Mouse (Mus musculus) lung, postnatal 36 days (tissue): ENCODE measurements at regions not wholly inside any gene's neighbourhood (a gene's known extent, or its start where the extent isn't known, plus 50 kb on each side); places are given as distances from the start of the nearest gene placed in this dataset.
"Not testable (repeated sequence)": the region's sequence is repeated elsewhere in the genome, so short reads cannot be mapped to it uniquely, and the experiment has no call there.

Experiments
- DNase-seq: peaks from one replicate; pipeline ENCODE4 v3.0.0; 2022; ENCODE audit warnings: mixed read lengths

DNA sequence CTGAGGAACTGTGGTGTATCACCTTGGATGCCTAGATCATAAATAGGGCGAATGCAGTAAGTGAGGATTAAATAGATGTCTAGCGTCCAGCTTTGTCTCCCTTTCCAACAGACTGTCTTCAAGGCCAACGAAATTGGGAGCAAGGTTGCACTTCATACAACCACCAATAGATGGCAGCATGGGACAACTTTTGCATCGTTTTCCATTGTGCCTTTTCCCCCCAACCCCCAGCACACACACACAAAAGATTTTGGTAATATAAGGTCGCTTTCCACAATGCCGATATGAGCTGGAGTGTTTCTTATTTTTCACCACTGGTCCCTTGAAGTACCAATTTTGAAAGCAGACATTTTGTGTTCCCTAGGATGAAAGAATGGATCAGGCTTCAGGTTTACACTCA lies 304.7 kb downstream of the BC048507 start:
- peak; percentile 13 for DNase-seq

DNA sequence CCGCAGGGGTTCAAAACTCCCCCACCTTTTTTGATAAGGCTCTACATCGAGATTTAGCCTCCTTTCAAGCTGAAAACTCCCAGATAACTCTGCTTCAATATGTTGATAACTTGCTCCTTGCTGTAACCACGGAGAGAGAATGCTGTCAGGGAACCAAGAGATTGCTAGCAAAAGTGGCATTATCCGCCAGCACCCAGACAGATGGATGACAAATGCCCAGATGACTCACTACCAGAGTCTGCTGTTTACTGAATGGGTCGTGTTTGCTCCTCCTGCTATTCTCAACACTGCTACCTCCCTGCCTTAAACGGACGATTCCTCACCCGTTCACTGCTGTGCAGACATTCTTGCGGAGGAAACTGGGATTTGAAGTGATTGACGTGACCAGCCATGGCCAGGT lies 310.3 kb downstream of the BC048507 start:
- DNase-seq, result not testable (repeated sequence)
